In the genomic region with DNA sequence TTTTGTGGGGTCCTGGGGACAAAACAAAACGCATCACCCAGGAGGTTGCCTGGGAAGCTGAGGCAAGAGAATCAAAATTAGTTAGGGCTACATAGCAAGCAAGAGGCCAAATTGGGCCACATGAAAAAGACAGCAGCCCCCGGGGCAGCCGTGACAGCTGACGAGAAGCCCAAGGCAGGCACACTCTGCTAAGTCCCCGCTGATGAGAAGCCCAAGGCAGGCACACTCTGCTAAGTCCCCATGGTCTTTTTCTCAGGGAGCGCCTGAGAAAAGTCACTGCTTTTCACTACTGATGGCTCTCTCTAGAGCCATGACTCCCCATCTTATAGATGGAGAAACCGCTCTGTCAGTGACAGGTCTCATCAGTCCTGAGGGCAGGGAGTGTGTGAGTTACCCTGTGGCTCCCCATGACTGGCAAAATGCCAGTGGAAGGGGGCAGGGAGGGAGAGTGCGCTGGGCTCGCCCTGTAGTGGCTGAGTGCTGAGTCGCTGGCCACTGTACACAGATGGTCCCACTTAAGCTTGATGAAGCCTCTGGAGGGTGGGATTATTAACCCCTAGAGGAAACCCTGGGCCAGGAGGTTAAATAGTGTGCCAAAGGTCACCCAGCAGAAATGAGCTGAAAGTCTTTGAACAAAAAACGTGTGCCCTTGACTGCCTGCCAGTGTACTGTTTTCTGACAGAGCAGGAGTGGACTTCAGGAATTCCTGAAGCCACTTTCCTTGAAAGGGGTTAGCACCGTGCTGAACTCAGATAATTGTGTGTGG, we compare ENCODE assay signal across 8 mouse cellular contexts. TPM values are rescaled to one million over a fixed set of nuclear protein-coding genes. Genes with fewer than 3 reads are reported as not detected.
DNase-seq lines count a peak whose midpoint lies in the region; ATAC-seq and TF ChIP-seq lines count a peak whose summit lies in the region.

No protein-coding gene starts in this region.

- H3K4me3 ChIP-seq in forebrain, postnatal 0 days (ENCODE audit: low read depth, low read length): no peak overlapping the region
- no peak overlapping the region for H3K4me3 ChIP-seq in lung, adult 2 months (replicated peaks; ENCODE audit: extremely low read depth, low read depth, low read length)

- no peak overlapping the region for H3K9ac ChIP-seq in forebrain, postnatal 0 days

- H3K27me3 ChIP-seq in forebrain, postnatal 0 days (ENCODE audit: insufficient read depth, low read length): no peaks in the 10 kb centered on the region

- H3K9me3 ChIP-seq in forebrain, postnatal 0 days (ENCODE audit: low read length): no peaks in the 10 kb centered on the region

- intact Hi-C loops in left cerebral cortex, postnatal 4 days (cut with DNase I): no loop called here
- intact Hi-C loops in left cerebral cortex, postnatal 14 days (cut with DNase I): no loop called here

- no peak for TF ChIP-seq CTCF in forebrain, postnatal 0 days (IDR thresholded peaks at IDR 0.05; ENCODE audit: low read depth)
- TF ChIP-seq CTCF in lung, adult 2 months (IDR thresholded peaks at IDR 0.05; ENCODE audit: insufficient read depth, low read length): no peak

- WGBS in forebrain, postnatal 0 days: 35% methylated on average over 12 of the region's 12 CpGs
- WGBS in lung, adult 2 months: 21% methylated on average over 12 of the region's 12 CpGs

- H3K4me1 ChIP-seq in forebrain, postnatal 0 days (ENCODE audit: insufficient read depth): no peaks in the 10 kb centered on the region
- peaks cover 3% of the 10 kb centered on the region; the same call in 1 of the 2 replicates for H3K4me1 ChIP-seq in lung, adult 2 months (ENCODE audit: control insufficient read depth, insufficient read depth, low read length)

- ATAC-seq in forebrain, postnatal 0 days: peak; percentile 59
- no peak for ATAC-seq in granulocyte monocyte progenitor cell, adult 5-6 weeks (replicated peaks; ENCODE audit: poor library complexity, severe bottlenecking)
- no peak for ATAC-seq in monocyte, adult 5-6 weeks (replicated peaks; ENCODE audit: insufficient number of reproducible peaks, low FRiP score, low TSS enrichment, poor library complexity, severe bottlenecking)

- H3K36me3 ChIP-seq in forebrain, postnatal 0 days (ENCODE audit: insufficient read depth): no peaks in the 10 kb centered on the region

- no peak overlapping the region for H3K4me2 ChIP-seq in forebrain, postnatal 0 days (ENCODE audit: low read depth)

- no peak for TF ChIP-seq POLR2A in lung, adult 2 months (IDR thresholded peaks at IDR 0.05; ENCODE audit: borderline replicate concordance, extremely low read depth, low read depth, low read length)

- H3K27ac ChIP-seq in forebrain, postnatal 0 days (ENCODE audit: low read depth, low read length): no peak overlapping the region

- peak; percentile 56 for DNase-seq in left cerebral cortex, postnatal 4 days
- no peak for DNase-seq in left cerebral cortex, postnatal 14 days (ENCODE audit: low spot score in 2 of 2)
- peak; percentile 12 for DNase-seq in forebrain, postnatal 0 days
- DNase-seq in kidney, adult 11 months: peak; percentile 58
- DNase-seq in lung, adult 2 months: peak; percentile 45
- peak; percentile 53 for DNase-seq in retina, embryonic 14.5 days (ENCODE audit: low spot score)

RNA-seq across cellular contexts. Expression of gene Gm10842, which starts 6.6 kb away (rescaled TPM):
- not detected for total RNA-seq in left cerebral cortex, postnatal 4 days (2021)
- total RNA-seq in left cerebral cortex, postnatal 14 days (2021): not detected
- not detected in 2 replicates for total RNA-seq in forebrain, postnatal 0 days (2014; rRNA removed)
- polyA plus RNA-seq in forebrain, postnatal 0 days (2015; fragmentation: Nextera tagmentation; extraction: Ambion mirVana): not detected in 2 replicates
- polyA plus RNA-seq in lung, adult 2 months (2012; rRNA removed): not detected in 2 replicates
- not detected in 2 replicates for total RNA-seq in granulocyte monocyte progenitor cell, adult 5-6 weeks (2014; fragmentation: Nextera tagmentation)
- 3.1 TPM in 1 of 2 replicates, not detected in the other for total RNA-seq in granulocyte monocyte progenitor cell, adult 5-6 weeks (2017)
- total RNA-seq in monocyte, adult 5-6 weeks (2017): not detected in 3 replicates

RNA-seq across cellular contexts. Expression of gene Tlk2, which starts 25.4 kb away (rescaled TPM):
- total RNA-seq in left cerebral cortex, postnatal 4 days (2021): 10 to 100 TPM; 60.6 to 62.6 TPM
- total RNA-seq in left cerebral cortex, postnatal 14 days (2021): 10 to 100 TPM; 43.2 to 48.6 TPM
- total RNA-seq in forebrain, postnatal 0 days (2014; rRNA removed): 71.1 and 94.0 TPM in 2 replicates
- polyA plus RNA-seq in forebrain, postnatal 0 days (2015; fragmentation: Nextera tagmentation; extraction: Ambion mirVana): 12.4 and 13.9 TPM in 2 replicates
- 11.8 and 13.5 TPM in 2 replicates for polyA plus RNA-seq in lung, adult 2 months (2012; rRNA removed)
- 41.2 and 62.9 TPM in 2 replicates for total RNA-seq in granulocyte monocyte progenitor cell, adult 5-6 weeks (2014; fragmentation: Nextera tagmentation)
- 43.8 and 63.4 TPM in 2 replicates for total RNA-seq in granulocyte monocyte progenitor cell, adult 5-6 weeks (2017)
- 121 to 139 TPM (median 122 TPM) in 3 replicates for total RNA-seq in monocyte, adult 5-6 weeks (2017)

RNA-seq across cellular contexts. Expression of gene Mettl2, which starts 27.0 kb away (rescaled TPM):
- total RNA-seq in left cerebral cortex, postnatal 4 days (2021): 10 to 100 TPM; 25.5 to 25.9 TPM
- total RNA-seq in left cerebral cortex, postnatal 14 days (2021): 10 to 100 TPM; 17.2 to 17.4 TPM
- 26.8 and 38.1 TPM in 2 replicates for total RNA-seq in forebrain, postnatal 0 days (2014; rRNA removed)
- polyA plus RNA-seq in forebrain, postnatal 0 days (2015; fragmentation: Nextera tagmentation; extraction: Ambion mirVana): 25.2 and 31.6 TPM in 2 replicates
- 8.9 and 10.0 TPM in 2 replicates for polyA plus RNA-seq in lung, adult 2 months (2012; rRNA removed)
- 24.2 and 31.4 TPM in 2 replicates for total RNA-seq in granulocyte monocyte progenitor cell, adult 5-6 weeks (2014; fragmentation: Nextera tagmentation)
- 19.8 and 30.5 TPM in 2 replicates for total RNA-seq in granulocyte monocyte progenitor cell, adult 5-6 weeks (2017)
- total RNA-seq in monocyte, adult 5-6 weeks (2017): 10.0 to 17.4 TPM (median 12.2 TPM) in 3 replicates

Comparison
In these comparisons a context has a peak if more than half of its experiments do, and no peak if none do; other contexts are left out.
1. DNase-seq: peak in left cerebral cortex, postnatal 4 days (single experiment), forebrain, postnatal 0 days (single experiment), kidney, adult 11 months (single experiment), lung, adult 2 months (single experiment) and retina, embryonic 14.5 days (single experiment); none in left cerebral cortex, postnatal 14 days (0 of 2).